Mouse (Mus musculus) liver, embryonic 14.5 days (tissue): ENCODE data around the gene 4632433K11Rik. TPM values are rescaled to one million over a fixed set of nuclear protein-coding genes. Genes with fewer than 3 reads are reported as not detected.
A peak's percentile ranks its signal among the peaks of the same experiment; 100 is the strongest.

Experiments
- ATAC-seq: fragments of 200-750 bp; cut with Nextera tagmentation; 2 replicates; pipeline ENCODE4 v1.8.0; 2017; ENCODE audit warnings: moderate number of reproducible peaks, mild to moderate bottlenecking, moderate library complexity; ENCODE audit not compliant: insufficient read depth
- DNase-seq, 3 experiments: peaks; one replicate each; pipeline ENCODE4 v3.0.0-alpha.2; 2012 to 2013; ENCODE audit warnings: low read depth in 3 of 3, low spot score in 3 of 3
- H3K27ac ChIP-seq: fragments of 300-500 bp; sonication (generic); 2 replicates; pipeline ENCODE4 v1.5.1; 2014; ENCODE audit warnings: moderate library complexity, mild to moderate bottlenecking, control low read depth, inconsistent platforms
- H3K27me3 ChIP-seq: fragments of 300-500 bp; sonication (generic); 2 replicates; pipeline ENCODE4 v1.6.1; 2014; ENCODE audit warnings: mild to moderate bottlenecking, low read length, moderate library complexity; ENCODE audit not compliant: control insufficient read depth, insufficient read depth
- H3K36me3 ChIP-seq: fragments of 300-500 bp; sonication (generic); replicated peaks from 2 replicates; pipeline ENCODE4 v1.6.1; 2014; ENCODE audit warnings: low read depth; ENCODE audit not compliant: control insufficient read depth, insufficient read depth
- H3K4me1 ChIP-seq, 2 experiments: fragments of 200-500 bp in 1 of 2; fragments of 300-500 bp in 1 of 2; sonication (generic) in 1 of 2; replicated peaks; 2 replicates each; pipeline ENCODE4 v1.6.1; 2012 to 2014; ENCODE audit warnings: antibody characterized with exemption in 1 of 2, inconsistent platforms in 1 of 2, low read length in 1 of 2; ENCODE audit not compliant: control insufficient read depth in 2 of 2, insufficient read depth in 2 of 2
- H3K4me2 ChIP-seq: fragments of 300-500 bp; sonication (generic); 2 replicates; pipeline ENCODE4 v1.6.1; 2014; ENCODE audit warnings: low read depth, mild to moderate bottlenecking, control low read depth, moderate library complexity
- H3K4me3 ChIP-seq, 2 experiments: fragments of 200-500 bp in 1 of 2; fragments of 300-500 bp in 1 of 2; sonication (generic) in 1 of 2; 2 replicates each; pipeline ENCODE4 v1.5.1; 2012 to 2014; ENCODE audit warnings: low read depth in 2 of 2, low read length in 2 of 2, mild to moderate bottlenecking in 2 of 2, control low read depth in 1 of 2, inconsistent platforms in 1 of 2, moderate library complexity in 1 of 2; ENCODE audit not compliant: insufficient read depth in 1 of 2
- H3K9ac ChIP-seq: fragments of 300-500 bp; sonication (generic); replicated peaks from 2 replicates; pipeline ENCODE4 v1.6.1; 2014; ENCODE audit warnings: mild to moderate bottlenecking, control low read depth, moderate library complexity
- H3K9me3 ChIP-seq: fragments of 300-500 bp; sonication (generic); 2 replicates; pipeline ENCODE4 v1.6.1; 2016; ENCODE audit warnings: low read length, mixed read lengths; ENCODE audit not compliant: control insufficient read depth
- CTCF ChIP-seq: IDR thresholded peaks from 2 replicates; pipeline ENCODE4 v1.5.1; 2016; ENCODE audit warnings: antibody characterized with exemption, low read depth, control low read depth
- EP300 ChIP-seq: IDR thresholded peaks from 2 replicates; pipeline ENCODE4 v1.6.1; 2016; ENCODE audit warnings: antibody characterized with exemption, low read depth
- WGBS: fragments of 180-500 bp; shearing (Covaris S2); extraction: QIAGEN DNeasy Blood & Tissue Kit; methylation state at CpG from one replicate; pipeline ENCODE4 v1.1.7; 2014; ENCODE audit not compliant: insufficient replicate concordance; 5-methylcytosine and 5-hydroxymethylcytosine counted together
- polyA plus RNA-seq, 2 experiments: library from polyadenylated mRNA; depleted of rRNA in 1 of 2; stranded (reverse) in 1 of 2; unstranded in 1 of 2; fragments of >200 nt; fragmentation: Nextera tagmentation in 1 of 2; extraction: Ambion mirVana in 1 of 2; gene quantifications; 2 replicates each; pipeline versions ENCODE4 v1.2.1 to v1.2.3; 2012 to 2014

4632433K11Rik gene
- polyA plus RNA-seq, 2 experiments, result not detected

DNA sequence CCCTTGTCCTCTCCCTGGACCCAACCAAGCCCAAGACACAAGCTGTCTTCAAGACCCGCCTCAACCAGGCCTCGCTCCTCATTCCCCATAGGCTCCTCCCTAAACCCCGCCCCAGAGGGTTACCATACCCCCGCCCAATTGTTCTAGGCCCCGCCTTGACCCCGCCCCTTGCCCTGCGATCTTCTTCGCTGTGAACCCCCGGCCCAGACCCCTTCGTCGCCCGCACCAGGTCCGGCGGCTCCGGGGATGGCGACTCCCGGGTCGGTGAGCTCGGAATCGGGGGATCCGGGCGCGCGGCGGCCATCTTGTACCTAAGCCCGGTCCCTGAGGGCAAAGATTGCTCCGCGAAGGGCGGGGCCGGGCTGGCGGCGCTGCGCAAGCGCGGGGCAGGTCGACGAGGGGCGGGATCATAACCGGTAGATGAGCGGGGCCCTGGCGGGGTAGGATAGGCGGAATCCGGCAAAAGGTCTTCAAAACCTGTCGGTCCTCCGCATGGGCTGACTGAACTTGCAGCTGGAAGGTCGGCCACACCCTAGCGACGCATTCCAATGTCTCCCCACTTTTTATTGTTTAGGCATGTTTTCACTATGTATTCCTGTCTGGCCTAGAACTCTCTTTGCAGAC, 4.3 kb downstream of the 4632433K11Rik start, which contains the start of gene Zfp784:
TSS of gene Zfp784 (minus strand) at position 338 of the 624 bp plus-strand sequence.
- Histone ChIP-seq H3K9ac (peak within 1 kb of the TSS; percentile 86), H3K27me3 (no peaks in the 10 kb centered on the region)
- WGBS, result under 1% methylated on average over 48 of the region's 48 CpGs

DNA sequence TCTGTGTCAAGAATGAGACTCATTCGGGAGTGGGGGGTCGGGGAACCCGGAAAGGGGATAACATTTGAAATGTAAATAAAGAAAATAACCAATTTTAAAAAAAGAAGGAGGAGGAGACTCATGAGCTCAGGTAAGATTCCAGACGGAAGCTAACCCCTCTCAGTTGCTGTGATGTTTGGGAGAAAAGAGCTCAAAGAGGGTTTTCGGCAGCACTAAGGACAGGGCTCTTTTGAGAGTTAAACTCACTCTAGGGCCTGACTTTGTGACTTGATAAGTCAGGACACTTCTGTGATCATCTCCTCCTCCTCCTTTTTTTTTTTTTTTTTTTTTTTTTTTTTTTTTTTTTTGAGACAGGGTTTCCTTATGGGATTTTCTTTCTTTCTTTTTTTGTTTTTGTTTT, 5.0 kb downstream of the 4632433K11Rik start:
- 26% methylated on average over 5 of the region's 5 CpGs for WGBS
- ATAC-seq (no peak), DNase-seq (peak in 1 of 3 experiments; percentile 31)
- Histone ChIP-seq H3K9ac (peak overlapping the region; percentile 86), H3K4me1 (peaks cover 9 to 17% of the 10 kb centered on the region in 2 experiments), H3K27ac (peak overlapping the region; percentile 84), H3K36me3 (no peaks in the 10 kb centered on the region), H3K4me2 (peak overlapping the region; percentile 57), H3K27me3 (no peaks in the 10 kb centered on the region), H3K9me3 (no peaks in the 10 kb centered on the region), H3K4me3 (peak overlapping the region; percentile 82 to 85)
- TF ChIP-seq CTCF (no peak), EP300 (no peak)

More for the DNA sequence above, 4.3 kb downstream of the 4632433K11Rik start, which contains the start of gene Zfp784:
- no peak for TF ChIP-seq EP300
- TF ChIP-seq CTCF, result no peak
- DNase-seq (peak; percentile 80 to 85 (median 84)), ATAC-seq (peak; percentile 99)
- peak within 1 kb of the TSS; percentile 82 to 85 for H3K4me3 ChIP-seq
- peaks cover 9 to 17% of the 10 kb centered on the region in 2 experiments for H3K4me1 ChIP-seq
- H3K27ac ChIP-seq, result peak within 1 kb of the TSS; percentile 84
- no peaks in the 10 kb centered on the region for H3K36me3 ChIP-seq
- no peaks in the 10 kb centered on the region for H3K9me3 ChIP-seq
- peak within 1 kb of the TSS; percentile 57 for H3K4me2 ChIP-seq

DNA sequence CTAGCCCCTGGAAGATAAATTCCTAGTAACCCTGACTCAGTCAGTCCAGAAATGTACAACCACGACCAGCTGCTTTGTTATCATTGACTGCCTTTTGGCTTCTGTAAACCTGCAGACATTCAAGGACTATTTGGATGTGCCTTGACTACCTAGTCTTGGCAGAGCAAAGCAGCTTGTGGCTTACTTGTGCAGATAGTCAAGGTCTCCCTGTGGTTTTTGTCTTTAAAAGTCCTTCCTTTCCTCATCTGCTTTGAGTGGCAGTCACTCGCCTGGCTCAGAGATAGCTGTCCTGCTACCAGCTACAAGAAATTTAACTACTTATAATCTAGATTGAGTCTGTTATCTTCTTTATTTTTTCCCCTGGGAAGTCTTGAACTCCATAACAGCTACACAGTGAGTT, 11.1 kb downstream of the 4632433K11Rik start:
- ATAC-seq (no peak), DNase-seq (no peak)
- TF ChIP-seq EP300 (no peak), CTCF (no peak)
- H3K27me3 ChIP-seq, result peaks cover 6% of the 10 kb centered on the region
- no peak overlapping the region for H3K4me3 ChIP-seq
- no peak overlapping the region for H3K27ac ChIP-seq
- peaks cover 0 to 2% of the 10 kb centered on the region in 2 experiments; a peak in 1 of 4 replicates for H3K4me1 ChIP-seq
- 11% methylated on average over 2 of the region's 2 CpGs for WGBS
- H3K9me3 ChIP-seq, result no peaks in the 10 kb centered on the region
- no peak overlapping the region for H3K4me2 ChIP-seq
- H3K36me3 ChIP-seq, result no peaks in the 10 kb centered on the region
- H3K9ac ChIP-seq, result no peak overlapping the region

DNA sequence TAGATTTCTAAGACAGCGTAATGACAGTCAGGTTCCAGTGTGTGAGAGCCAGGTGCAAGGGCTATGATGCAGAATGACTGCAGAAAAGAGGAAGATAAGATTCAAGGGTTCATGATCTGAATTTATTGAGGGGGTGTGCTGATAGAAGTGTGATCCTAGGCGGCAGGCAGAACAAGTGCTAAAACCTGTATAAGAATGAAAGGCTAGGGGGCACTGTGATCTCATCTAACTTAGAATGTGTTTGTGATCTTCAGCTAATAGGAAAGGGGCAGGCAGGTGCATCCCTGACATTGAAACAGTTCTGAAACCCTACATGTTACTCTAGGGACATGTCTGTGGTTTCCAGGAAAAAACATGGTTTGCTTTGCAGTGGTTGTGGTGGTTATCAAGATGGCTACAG, 12.2 kb downstream of the 4632433K11Rik start:
- H3K9me3 ChIP-seq, result no peaks in the 10 kb centered on the region
- WGBS, result 63% methylated on average over 2 of the region's 2 CpGs
- H3K4me3 ChIP-seq, result no peak overlapping the region
- no peak for DNase-seq
- H3K4me2 ChIP-seq, result no peak overlapping the region
- H3K27me3 ChIP-seq, result peaks cover 18% of the 10 kb centered on the region
- TF ChIP-seq EP300, result no peak
- TF ChIP-seq CTCF, result 0 out of 2 replicates have a peak, but pooled peaks have one; percentile 4
- H3K36me3 ChIP-seq, result no peaks in the 10 kb centered on the region
- H3K9ac ChIP-seq, result no peak overlapping the region; the same call in 1 of the 2 replicates
- no peak for ATAC-seq
- no peak overlapping the region for H3K27ac ChIP-seq
- peaks cover 0 to 4% of the 10 kb centered on the region in 2 experiments; a peak in 2 of 4 replicates for H3K4me1 ChIP-seq

- H3K9ac ChIP-seq, result no peak overlapping the region
- ATAC-seq (no peak), DNase-seq (peak in 1 of 3 experiments; percentile 32)
- TF ChIP-seq CTCF, result peak; percentile 49
- TF ChIP-seq EP300, result no peak
- no peak overlapping the region for H3K4me3 ChIP-seq
- no peaks in the 10 kb centered on the region for H3K9me3 ChIP-seq
- no peak overlapping the region for H3K4me2 ChIP-seq
- WGBS, result 13% methylated on average over 2 of the region's 2 CpGs
- H3K4me1 ChIP-seq, result peaks cover 0 to 9% of the 10 kb centered on the region in 2 experiments; a peak in 2 of 4 replicates
- no peak overlapping the region for H3K27ac ChIP-seq
- H3K36me3 ChIP-seq, result no peaks in the 10 kb centered on the region
- peaks cover 30% of the 10 kb centered on the region for H3K27me3 ChIP-seq
Measured at GRCm38 (mm10) chr7:5047313-5047712, 13.4 kb downstream of the 4632433K11Rik start.
